Mouse (Mus musculus): ENCODE measurements around the gene Shank3.

DNA sequence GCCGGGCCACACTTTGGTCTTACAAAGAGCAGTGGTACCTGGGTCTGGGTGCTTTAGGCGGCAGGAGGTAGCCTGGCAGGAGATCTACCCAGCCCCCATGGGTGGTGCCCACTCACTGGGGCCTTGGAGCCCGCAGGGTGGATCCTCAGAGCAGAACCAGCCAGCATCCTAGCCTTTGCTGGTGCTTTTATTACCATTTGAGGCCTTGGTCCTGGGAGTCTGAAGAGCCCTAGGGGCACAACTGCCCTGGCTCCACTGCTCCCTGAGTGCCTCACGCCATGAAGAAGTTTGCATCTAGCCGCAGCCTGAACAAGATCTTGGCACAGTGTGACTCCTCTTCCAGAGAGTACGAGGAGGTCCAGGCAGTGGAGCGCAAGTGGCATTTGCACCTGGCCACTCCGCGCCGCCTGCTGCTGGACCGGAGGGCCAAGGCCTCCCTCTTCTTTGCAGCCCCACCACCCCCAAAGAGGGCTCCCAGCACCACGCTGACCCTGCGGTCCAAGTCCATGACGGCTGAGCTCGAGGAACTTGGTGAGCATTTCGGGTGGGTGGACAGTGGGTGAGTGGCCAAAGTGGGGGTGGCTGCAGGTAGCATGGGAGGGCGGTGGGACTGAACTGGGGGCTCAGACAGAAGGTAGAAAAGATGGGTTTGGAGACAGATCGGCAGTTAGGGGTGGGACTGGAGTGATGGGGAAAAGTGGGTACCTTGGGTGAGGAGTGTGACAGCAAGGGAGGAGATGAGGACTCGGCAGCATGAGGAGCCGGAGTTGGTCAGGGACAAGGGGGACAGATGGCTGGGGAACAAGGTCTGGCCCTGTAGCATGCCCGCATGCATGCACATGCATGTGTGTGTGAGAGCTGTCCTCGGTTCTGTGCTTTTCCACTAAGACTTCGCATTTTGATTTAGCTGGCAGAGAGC lies 33.8 kb downstream of the Shank3 start:
- TF ChIP-seq EP300 (IDR thresholded peaks at IDR 0.05; ENCODE audit: insufficient read depth, low read depth, low read length) (no peak), CTCF (IDR thresholded peaks at IDR 0.05; ENCODE audit: low read depth, low read length) (no peak), POLR2A (IDR thresholded peaks at IDR 0.05; ENCODE audit: insufficient read depth, low read length) (no peak)

Measured in ES-Bruce4 (cell line).